Mouse (Mus musculus) lung, postnatal 0 days (tissue): ENCODE data around the gene Slc36a3.

Source experiments
- CTCF ChIP-seq: IDR thresholded peaks from 2 replicates; pipeline ENCODE4 v1.5.1; 2016; ENCODE audit warnings: antibody characterized with exemption, mild to moderate bottlenecking
- EP300 ChIP-seq: IDR thresholded peaks from 2 replicates; pipeline ENCODE4 v1.6.1; 2016; ENCODE audit warnings: antibody characterized with exemption, mild to moderate bottlenecking, control low read depth

GRCm38 (mm10) chr11:55197086-55197485 lies 45.6 kb upstream of the Slc36a3 start:
- no peak for TF ChIP-seq CTCF
- TF ChIP-seq EP300: no peak
